Mouse (Mus musculus) liver, adult 2 months (tissue): ENCODE measurements around the gene Invs. TPM values are rescaled to one million over a fixed set of nuclear protein-coding genes. Genes with fewer than 3 reads are reported as not detected.

Source experiments
- DNase-seq: peaks from one replicate; pipeline ENCODE4 v3.0.0-alpha.2; 2011; ENCODE audit warnings: low read depth, low spot score; ENCODE audit errors: extremely low read depth
- H3K27ac ChIP-seq: fragments of 200-500 bp; replicated peaks from 2 replicates; pipeline ENCODE4 v1.5.1; 2012; ENCODE audit warnings: low read depth, mild to moderate bottlenecking, control low read depth, inconsistent platforms, low read length; ENCODE audit not compliant: insufficient read depth
- H3K27me3 ChIP-seq: fragments of 200-500 bp; 2 replicates; pipeline ENCODE4 v1.6.1; 2012; ENCODE audit warnings: mild to moderate bottlenecking, moderate library complexity, low read length, inconsistent platforms; ENCODE audit not compliant: control insufficient read depth, insufficient read depth
- H3K36me3 ChIP-seq: fragments of 200-500 bp; 2 replicates; pipeline ENCODE4 v1.6.1; 2012; ENCODE audit warnings: low read length, inconsistent platforms; ENCODE audit not compliant: control insufficient read depth, insufficient read depth
- H3K4me1 ChIP-seq: fragments of 200-500 bp; 2 replicates; pipeline ENCODE4 v1.6.1; 2011; ENCODE audit warnings: low read length; ENCODE audit not compliant: control insufficient read depth, insufficient read depth
- H3K4me3 ChIP-seq: fragments of 200-500 bp; 2 replicates; pipeline ENCODE4 v1.5.1; 2011; ENCODE audit warnings: low read depth, mild to moderate bottlenecking, control low read depth, low read length, moderate library complexity; ENCODE audit not compliant: insufficient read depth
- H3K79me2 ChIP-seq: fragments of 200-500 bp; 2 replicates; pipeline ENCODE4 v1.6.1; 2012; ENCODE audit warnings: inconsistent platforms, mild to moderate bottlenecking, low read length, moderate library complexity; ENCODE audit not compliant: control insufficient read depth, insufficient read depth
- H3K9ac ChIP-seq: fragments of 200-500 bp; 2 replicates; pipeline ENCODE4 v1.6.1; 2012; ENCODE audit warnings: low read depth, mild to moderate bottlenecking, control low read depth, inconsistent platforms, low read length
- CTCF ChIP-seq: fragments of 200-500 bp; IDR thresholded peaks from 2 replicates; pipeline ENCODE4 v1.5.1; 2011; ENCODE audit warnings: low read depth, low read length, control low read depth
- POLR2A ChIP-seq: fragments of 200-500 bp; IDR thresholded peaks from 2 replicates; pipeline ENCODE4 v1.6.1; 2011; ENCODE audit warnings: low read length, control low read depth; ENCODE audit not compliant: insufficient read depth; ENCODE audit errors: extremely low read depth
- WGBS: fragments of 180-500 bp; shearing (Covaris S2); methylation state at CpG from one replicate; pipeline ENCODE4 v1.1.7; 2018; 5-methylcytosine and 5-hydroxymethylcytosine counted together
- polyA plus RNA-seq: library from polyadenylated mRNA; depleted of rRNA; stranded (reverse); fragments of >200 nt; gene quantifications from 2 replicates; pipeline ENCODE4 v1.2.3, GENCODE M21; 2012
- total RNA-seq: library from RNA; depleted of rRNA; stranded (reverse); fragments of >200 nt; gene quantifications from 2 replicates; pipeline ENCODE4 v1.2.3, GENCODE M21; 2014

Invs gene
- total and polyA plus RNA-seq, 2 experiments: 1.7 to 9.9 TPM

DNA sequence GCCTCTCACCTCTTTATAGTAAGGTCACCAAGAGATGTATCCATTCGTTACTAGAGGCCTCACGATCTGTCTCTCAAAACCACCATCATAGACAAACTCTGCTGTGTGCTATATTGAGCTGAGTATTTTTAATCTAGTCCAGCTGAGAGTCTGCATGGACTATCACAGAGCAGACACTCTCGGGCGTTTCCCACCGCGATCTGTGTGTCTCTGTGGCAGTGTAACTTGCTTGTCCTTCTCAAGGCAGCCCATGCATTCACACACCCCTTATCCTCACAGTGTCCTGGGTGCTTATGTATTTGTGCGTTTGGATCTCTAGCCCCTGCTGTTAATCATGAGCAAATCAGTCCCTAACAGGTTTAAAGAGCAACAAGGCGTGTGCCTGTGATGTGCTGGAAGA lies 133.9 kb downstream of the Invs start:
- no peak overlapping the region for H3K27ac ChIP-seq
- WGBS: 96% methylated on average over 8 of the region's 8 CpGs
- no peak overlapping the region for H3K4me3 ChIP-seq
- no peaks in the 10 kb centered on the region for H3K4me1 ChIP-seq
- no peaks in the 10 kb centered on the region for H3K27me3 ChIP-seq
- no peak overlapping the region for H3K9ac ChIP-seq
- H3K79me2 ChIP-seq: no peaks in the 10 kb centered on the region
- no peak for TF ChIP-seq POLR2A
- no peak for TF ChIP-seq CTCF
- H3K36me3 ChIP-seq: no peaks in the 10 kb centered on the region; the same call in 1 of the 2 replicates
- DNase-seq: no peak

DNA sequence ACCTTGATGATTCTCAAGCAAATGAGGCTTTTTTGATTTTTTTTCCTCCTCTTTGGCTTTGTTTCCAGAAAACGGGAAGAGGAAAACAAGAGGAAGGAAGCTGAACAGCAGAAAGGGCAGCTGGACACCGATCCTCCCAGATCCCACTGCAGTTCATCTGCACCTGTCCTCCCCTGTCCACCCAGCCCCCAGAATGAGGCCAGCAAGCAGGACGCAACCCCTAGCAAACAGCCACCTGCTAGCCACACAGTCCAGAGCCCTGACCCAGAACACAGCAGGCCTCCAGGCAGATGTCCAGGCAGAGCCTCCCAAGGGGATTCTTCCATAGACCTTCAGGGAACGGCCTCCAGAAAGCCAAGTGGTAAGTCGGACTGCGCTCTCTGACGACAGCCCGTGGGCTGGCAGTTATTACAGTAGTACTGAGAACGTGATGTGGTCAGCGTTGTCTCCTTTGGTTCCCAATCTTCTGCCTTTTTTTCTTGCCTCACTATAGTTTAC lies 136.3 kb downstream of the Invs start:
- 85% methylated on average over 10 of the region's 10 CpGs for WGBS
- no peak for TF ChIP-seq CTCF
- no peak for TF ChIP-seq POLR2A
- no peak for DNase-seq

DNA sequence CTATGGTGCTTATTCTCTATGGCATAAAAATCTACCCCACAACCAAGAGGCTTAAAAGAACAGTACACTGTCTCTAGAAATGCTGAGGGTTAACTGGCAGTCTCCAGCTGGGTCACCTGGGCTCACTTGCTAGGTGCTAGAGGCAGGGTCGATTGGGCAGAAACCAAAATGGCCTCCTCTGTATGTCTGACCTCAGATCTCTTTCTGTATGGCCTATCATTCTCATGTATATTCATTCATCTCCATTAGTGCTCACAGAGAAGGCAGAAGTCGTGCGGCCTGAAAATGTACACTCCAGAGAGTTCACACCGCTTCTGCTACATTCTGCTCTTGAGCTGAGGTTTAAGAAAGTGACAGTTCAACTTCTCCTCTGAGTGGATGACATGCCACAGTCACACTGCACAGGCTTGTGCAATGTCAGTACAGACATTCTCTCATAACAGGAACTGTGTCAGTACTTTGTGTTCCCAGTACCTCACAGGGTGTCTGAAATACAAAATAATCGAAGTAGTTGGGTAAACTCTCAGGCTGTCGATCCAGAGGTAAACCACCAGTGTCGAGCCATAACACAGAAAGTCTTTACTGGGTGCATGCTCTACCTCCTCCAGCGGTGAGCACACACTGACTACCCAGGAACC lies 139.4 kb downstream of the Invs start:
- no peak overlapping the region for H3K27ac ChIP-seq

More for the DNA sequence above, 136.3 kb downstream of the Invs start:
- Histone ChIP-seq H3K4me3 (no peak overlapping the region), H3K4me1 (no peaks in the 10 kb centered on the region), H3K27ac (no peak overlapping the region), H3K36me3 (no peaks in the 10 kb centered on the region; the same call in 1 of the 2 replicates), H3K9ac (no peak overlapping the region), H3K27me3 (no peaks in the 10 kb centered on the region), H3K79me2 (no peaks in the 10 kb centered on the region)

DNA sequence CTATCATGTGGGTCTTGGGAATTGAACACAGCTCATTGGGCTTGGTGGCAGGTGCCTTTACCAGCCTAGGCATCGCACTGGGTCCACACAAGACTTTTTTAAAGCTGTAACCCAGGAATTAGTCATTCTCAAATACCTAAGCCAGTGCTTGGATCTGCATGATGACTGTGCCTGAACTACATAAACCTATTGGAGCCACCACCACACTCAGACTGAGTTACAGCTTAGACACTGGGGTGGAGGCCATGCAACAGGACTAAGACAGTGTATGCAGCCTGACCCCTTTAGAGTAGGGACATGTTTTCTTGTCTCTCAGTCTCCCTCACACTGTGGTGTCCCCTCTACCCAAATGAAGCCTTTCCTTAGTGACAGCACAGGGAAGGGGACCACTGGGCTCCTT lies 143.1 kb downstream of the Invs start:
- 100% methylated on average over 1 of the region's 1 CpGs for WGBS
- no peak for DNase-seq
- peaks cover 5% of the 10 kb centered on the region for H3K36me3 ChIP-seq
- no peak for TF ChIP-seq CTCF
- no peak for TF ChIP-seq POLR2A
- no peaks in the 10 kb centered on the region for H3K27me3 ChIP-seq
- H3K4me1 ChIP-seq: no peaks in the 10 kb centered on the region
- H3K79me2 ChIP-seq: no peaks in the 10 kb centered on the region
- no peak overlapping the region for H3K27ac ChIP-seq
- H3K9ac ChIP-seq: no peak overlapping the region
- no peak overlapping the region for H3K4me3 ChIP-seq

More for the DNA sequence above, 139.4 kb downstream of the Invs start:
- no peaks in the 10 kb centered on the region for H3K4me1 ChIP-seq
- H3K27me3 ChIP-seq: no peaks in the 10 kb centered on the region
- no peak overlapping the region for H3K9ac ChIP-seq
- no peaks in the 10 kb centered on the region for H3K79me2 ChIP-seq
- H3K36me3 ChIP-seq: peaks cover 3% of the 10 kb centered on the region; the same call in 1 of the 2 replicates
- peak; percentile 11 for DNase-seq
- no peak for TF ChIP-seq POLR2A
- WGBS: 79% methylated on average over 8 of the region's 8 CpGs
- H3K4me3 ChIP-seq: no peak overlapping the region

DNA sequence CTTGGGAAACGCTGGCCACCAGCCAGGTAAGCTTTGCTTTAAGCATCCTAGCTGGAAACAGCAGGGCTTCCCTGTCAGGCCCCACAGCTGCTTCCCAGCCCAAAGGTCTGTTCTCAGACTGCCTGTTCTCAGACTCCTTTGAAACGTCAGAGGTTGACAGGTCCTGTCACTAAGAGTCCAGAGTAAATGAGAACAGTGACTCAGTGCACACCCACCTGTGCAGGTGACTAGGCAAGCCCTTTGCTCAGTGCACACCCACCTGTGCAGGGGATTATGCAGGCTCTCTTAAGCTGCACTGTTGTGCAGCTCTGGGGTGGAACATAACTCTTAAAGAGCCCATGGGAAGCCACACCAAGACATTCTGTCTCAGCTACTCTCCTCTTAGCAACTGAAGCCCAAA lies 144.2 kb downstream of the Invs start:
- WGBS: 33% methylated on average over 2 of the region's 2 CpGs
- Histone ChIP-seq H3K27me3 (no peaks in the 10 kb centered on the region), H3K9ac (no peak overlapping the region), H3K79me2 (no peaks in the 10 kb centered on the region), H3K27ac (no peak overlapping the region), H3K36me3 (peaks cover 5% of the 10 kb centered on the region), H3K4me1 (no peaks in the 10 kb centered on the region), H3K4me3 (no peak overlapping the region)
- no peak for DNase-seq
- no peak for TF ChIP-seq POLR2A
- no peak for TF ChIP-seq CTCF

DNA sequence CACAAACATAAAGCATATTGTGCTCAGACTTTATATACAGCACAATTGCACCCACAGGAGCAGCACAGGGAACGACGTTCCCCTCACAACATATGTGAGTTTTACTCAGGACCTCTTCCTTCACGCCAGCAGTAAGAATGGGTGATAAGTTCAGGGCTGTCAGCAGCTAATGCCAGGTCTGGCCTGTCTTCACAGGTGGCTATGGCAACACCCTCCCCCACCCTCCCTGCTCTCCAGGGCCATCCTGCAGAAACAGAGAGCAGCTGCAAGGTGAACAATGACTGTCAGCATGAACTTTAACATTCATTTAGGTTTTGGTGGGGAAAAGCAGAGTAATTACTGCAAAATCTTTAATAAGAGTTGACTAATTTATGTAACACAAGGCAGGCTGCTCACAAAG lies 147.9 kb downstream of the Invs start:
- no peak for DNase-seq
- TF ChIP-seq CTCF (no peak), POLR2A (no peak)
- Histone ChIP-seq H3K9ac (no peak overlapping the region), H3K27ac (no peak overlapping the region), H3K4me1 (no peaks in the 10 kb centered on the region), H3K4me3 (no peak overlapping the region), H3K36me3 (peaks cover 27% of the 10 kb centered on the region), H3K79me2 (no peaks in the 10 kb centered on the region), H3K27me3 (no peaks in the 10 kb centered on the region)
- 90% methylated on average over 3 of the region's 3 CpGs for WGBS
